Mouse (Mus musculus) colon, adult 2 months (tissue): ENCODE data around the gene Bhlha15. TPM values are rescaled to one million over a fixed set of nuclear protein-coding genes. Genes with fewer than 3 reads are reported as not detected.

Source experiments
- polyA plus RNA-seq: library from polyadenylated mRNA; depleted of rRNA; stranded (reverse); fragments of >200 nt; gene quantifications from 2 replicates; pipeline ENCODE4 v1.2.3, GENCODE M21; 2012; rRNA removed

The Bhlha15 gene
- polyA plus RNA-seq: 3.6 and 7.3 TPM in 2 replicates

DNA sequence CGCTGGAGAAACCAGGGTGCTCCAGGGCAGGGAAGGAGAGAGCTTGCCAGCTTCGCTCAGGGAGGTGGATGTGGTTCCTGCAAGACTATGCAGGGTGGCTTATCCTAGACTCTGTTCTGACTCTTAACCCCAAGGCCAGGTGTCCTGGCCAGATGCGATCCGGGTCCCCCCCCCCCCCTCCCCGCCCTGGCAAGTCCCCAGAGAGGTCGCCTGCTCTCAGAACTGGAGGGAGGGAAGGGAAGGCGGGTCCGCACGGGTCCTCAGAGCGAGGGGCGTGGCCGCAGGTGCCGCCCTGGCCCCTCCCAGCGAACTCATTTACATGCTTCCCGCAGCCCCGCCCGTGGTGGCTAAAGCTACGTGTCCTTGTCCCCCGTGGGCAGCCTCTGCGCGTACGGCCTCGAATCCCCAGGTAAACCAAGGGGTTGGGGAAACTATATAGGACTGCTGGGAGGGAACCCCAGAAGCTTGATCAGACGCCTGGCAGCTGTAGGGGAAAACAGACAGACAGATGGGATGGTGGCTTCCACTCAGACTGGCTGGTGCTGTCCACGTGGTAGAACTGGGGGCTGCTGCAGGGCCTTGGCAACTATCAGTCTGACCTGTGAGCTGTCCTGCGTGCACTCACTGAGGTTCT lies at the start of gene Bhlha15:
Gene Bhlha15 (plus strand): TSS at position 337 of the 634 bp plus-strand sequence.

DNA sequence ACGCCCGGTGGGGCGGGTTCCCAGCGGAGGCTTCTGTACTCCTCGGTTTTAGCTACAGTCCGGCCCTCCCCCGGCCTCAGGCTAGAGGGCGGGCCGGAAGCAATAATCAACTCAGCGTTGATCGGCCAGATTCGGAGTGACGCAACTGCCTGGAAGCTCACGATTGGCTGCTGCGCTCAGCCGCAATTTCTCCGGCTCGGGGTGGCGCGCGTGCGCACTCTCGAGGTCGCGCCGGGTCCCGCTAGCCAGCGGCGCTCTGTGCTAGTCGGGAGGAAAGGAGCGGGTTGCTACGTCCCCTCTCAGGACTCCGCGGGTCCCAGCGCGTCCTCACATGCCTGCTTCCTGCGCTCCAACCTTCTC lies 33.4 kb downstream of the Bhlha15 start, which contains the start of gene Tecpr1:
Gene Tecpr1 (minus strand): TSS at position 113 of the 360 bp plus-strand sequence.

Other genes starting within 250 kb of the Bhlha15 start
- 7.2 and 8.0 TPM in 2 replicates for gene Ccz1, start 175.4 kb upstream of the Bhlha15 start, polyA plus RNA-seq
- not detected in 2 replicates for gene Ocm, start 163.6 kb upstream of the Bhlha15 start, polyA plus RNA-seq
- 19.9 TPM in 2 replicates for gene Lmtk2, start 89.8 kb upstream of the Bhlha15 start, polyA plus RNA-seq
- 52.3 and 54.1 TPM in 2 replicates for gene Tecpr1, start 33.3 kb downstream of the Bhlha15 start, polyA plus RNA-seq
- gene Bri3, start 54.2 kb downstream of the Bhlha15 start, polyA plus RNA-seq: 153 and 191 TPM in 2 replicates
- gene Baiap2l1, start 167.8 kb downstream of the Bhlha15 start, polyA plus RNA-seq: 52.7 and 70.6 TPM in 2 replicates